Mouse (Mus musculus) heart, embryonic 12.5 days (tissue): ENCODE measurements at regions not wholly inside any gene's neighbourhood (a gene's known extent, or its start where the extent isn't known, plus 50 kb on each side); places are given as distances from the start of the nearest gene placed in this dataset.

Experiments
- ATAC-seq: fragments of 200-750 bp; cut with Nextera tagmentation; 2 replicates; pipeline ENCODE4 v1.8.0; 2017; ENCODE audit warnings: moderate TSS enrichment, moderate library complexity; ENCODE audit not compliant: insufficient number of reproducible peaks, low FRiP score
- H3K27ac ChIP-seq: fragments of 300-500 bp; sonication (generic); 2 replicates; pipeline ENCODE4 v1.5.1; 2016; ENCODE audit warnings: mild to moderate bottlenecking, moderate library complexity; ENCODE audit not compliant: poor library complexity, severe bottlenecking
- H3K27me3 ChIP-seq: fragments of 300-500 bp; sonication (generic); replicated peaks from 2 replicates; pipeline ENCODE4 v1.6.1; 2016; ENCODE audit warnings: mild to moderate bottlenecking, moderate library complexity
- H3K36me3 ChIP-seq: fragments of 300-500 bp; sonication (generic); 2 replicates; pipeline ENCODE4 v1.6.1; 2016; ENCODE audit warnings: mild to moderate bottlenecking, moderate library complexity
- H3K4me1 ChIP-seq: fragments of 300-500 bp; sonication (generic); replicated peaks from 2 replicates; pipeline ENCODE4 v1.6.1; 2016; ENCODE audit warnings: mild to moderate bottlenecking
- H3K4me2 ChIP-seq: fragments of 300-500 bp; sonication (generic); 2 replicates; pipeline ENCODE4 v1.6.1; 2016; ENCODE audit warnings: mild to moderate bottlenecking, moderate library complexity
- H3K4me3 ChIP-seq: fragments of 300-500 bp; sonication (generic); 2 replicates; pipeline ENCODE4 v1.5.1; 2016; ENCODE audit warnings: mild to moderate bottlenecking
- H3K9ac ChIP-seq: fragments of 300-500 bp; sonication (generic); 2 replicates; pipeline ENCODE4 v1.6.1; 2016; ENCODE audit warnings: mild to moderate bottlenecking, moderate library complexity
- H3K9me3 ChIP-seq: fragments of 300-500 bp; sonication (generic); replicated peaks from 2 replicates; pipeline ENCODE4 v1.6.1; 2016; ENCODE audit warnings: mild to moderate bottlenecking, moderate library complexity
- WGBS: fragments of 180-500 bp; shearing (Covaris S2); methylation state at CpG from one replicate; pipeline ENCODE4 v1.1.7; 2016; 5-methylcytosine and 5-hydroxymethylcytosine counted together

DNA sequence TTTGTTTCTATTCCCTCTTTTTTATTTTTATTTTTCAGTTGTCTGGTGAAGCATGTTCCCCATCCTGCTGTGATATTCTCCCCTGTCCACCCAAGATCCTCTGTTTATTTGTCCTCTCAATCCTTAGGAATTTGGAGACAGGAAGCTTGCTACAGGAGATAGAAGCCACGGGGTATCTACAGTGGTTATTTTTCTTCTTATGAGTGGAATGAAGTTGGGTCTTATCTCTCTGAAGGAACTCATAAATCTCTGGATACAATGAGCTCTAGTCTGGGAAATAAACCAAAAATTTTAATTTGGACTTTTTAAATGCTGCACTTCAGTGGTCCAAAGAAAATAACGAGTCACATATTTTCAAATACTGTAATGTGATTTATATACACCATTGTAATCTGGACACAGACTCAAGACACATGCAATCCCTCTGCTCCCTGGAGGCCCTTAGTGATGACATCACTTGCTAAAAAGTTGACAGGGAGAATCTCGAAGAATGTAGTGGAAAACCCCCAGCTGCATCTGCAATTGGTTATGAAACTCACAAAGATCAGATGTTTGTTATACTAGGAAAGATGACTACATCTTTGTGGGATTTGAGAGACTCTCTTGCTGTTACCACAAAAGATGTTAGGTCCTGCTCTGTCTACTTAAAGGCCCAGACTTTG is 178.3 kb upstream of the Fbxl17 start:
- H3K27me3 ChIP-seq, result no peaks in the 10 kb centered on the region
- H3K27ac ChIP-seq, result peak overlapping the region; percentile 27; the same call in 1 of the 2 replicates
- H3K4me2 ChIP-seq, result no peak overlapping the region
- H3K36me3 ChIP-seq, result no peaks in the 10 kb centered on the region
- no peak overlapping the region for H3K9ac ChIP-seq
- no peaks in the 10 kb centered on the region for H3K4me1 ChIP-seq
- ATAC-seq, result no peak
- H3K9me3 ChIP-seq, result no peaks in the 10 kb centered on the region
- WGBS, result 47% methylated on average over 3 of the region's 3 CpGs
- H3K4me3 ChIP-seq, result no peak overlapping the region

DNA sequence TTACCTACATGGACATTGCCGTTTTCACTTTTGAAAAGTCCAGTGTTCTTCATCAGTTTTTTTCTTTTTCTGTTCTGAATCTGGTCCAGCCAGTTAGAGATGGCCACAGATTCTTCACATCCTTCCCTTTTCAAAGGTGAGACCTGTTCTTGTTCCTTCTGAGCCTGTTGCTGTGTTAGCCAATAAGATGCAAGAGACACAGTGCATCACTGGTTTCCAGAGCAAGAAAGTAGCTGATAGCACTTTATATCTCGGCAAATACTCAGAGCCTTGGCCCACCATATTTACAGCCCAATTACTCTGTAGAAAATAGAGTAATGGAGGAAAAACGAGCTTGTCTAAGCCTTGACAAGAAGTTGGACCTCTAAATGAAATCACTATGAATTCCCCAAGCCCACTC is 180.7 kb upstream of the Fbxl17 start:
- no peak overlapping the region for H3K4me3 ChIP-seq
- H3K4me1 ChIP-seq, result peaks cover 11% of the 10 kb centered on the region
- H3K27ac ChIP-seq, result no peak overlapping the region
- WGBS, result 75% methylated on average over 3 of the region's 3 CpGs
- H3K36me3 ChIP-seq, result no peaks in the 10 kb centered on the region
- H3K9me3 ChIP-seq, result no peaks in the 10 kb centered on the region
- no peak for ATAC-seq
- H3K9ac ChIP-seq, result no peak overlapping the region
- H3K4me2 ChIP-seq, result no peak overlapping the region
- no peaks in the 10 kb centered on the region for H3K27me3 ChIP-seq

DNA sequence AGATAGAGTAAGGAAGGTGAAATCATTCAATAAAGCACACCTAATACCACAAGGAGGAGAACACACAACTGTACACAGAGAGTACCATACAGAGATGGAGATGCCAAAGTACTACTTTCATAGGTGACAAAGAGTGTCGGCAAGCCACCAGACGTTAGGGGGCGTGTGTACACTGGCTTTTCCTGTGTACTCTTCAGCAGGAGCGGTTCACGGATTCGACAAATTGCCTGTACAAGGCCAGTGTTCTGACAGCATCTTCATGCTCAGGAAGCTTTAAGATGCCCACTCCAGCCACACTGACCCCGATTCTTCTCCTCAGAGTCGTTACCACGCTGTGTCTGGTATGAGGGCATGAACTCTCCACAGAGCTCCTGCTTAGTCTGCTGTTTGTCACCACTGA is 179.5 kb upstream of the Fer start:
- no peaks in the 10 kb centered on the region for H3K36me3 ChIP-seq
- peaks cover 11% of the 10 kb centered on the region for H3K4me1 ChIP-seq
- no peaks in the 10 kb centered on the region for H3K27me3 ChIP-seq
- no peak overlapping the region for H3K27ac ChIP-seq
- H3K4me2 ChIP-seq, result no peak overlapping the region
- no peak for ATAC-seq
- no peak overlapping the region for H3K4me3 ChIP-seq
- H3K9me3 ChIP-seq, result no peaks in the 10 kb centered on the region
- WGBS, result 66% methylated on average over 9 of the region's 9 CpGs
- H3K9ac ChIP-seq, result no peak overlapping the region

DNA sequence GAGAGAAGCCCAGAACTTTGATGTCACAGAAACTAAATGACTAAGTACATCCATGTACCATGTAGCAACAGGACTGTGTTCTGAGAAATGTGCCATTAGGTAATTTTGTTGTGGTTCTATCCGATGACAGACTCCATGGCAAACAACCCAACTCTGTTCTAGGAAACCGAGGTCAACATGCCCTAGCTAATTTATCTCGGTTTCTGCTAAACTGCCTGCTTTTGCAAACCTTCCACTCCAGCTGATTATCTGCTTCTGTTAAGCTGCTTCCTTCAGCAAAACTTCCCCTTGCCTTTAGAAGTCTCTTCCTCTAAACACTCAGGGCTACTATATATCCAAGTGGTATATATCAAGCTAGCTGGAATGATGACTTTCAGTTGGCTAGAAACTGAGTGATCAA is 178.8 kb upstream of the Fer start:
- H3K27ac ChIP-seq, result no peak overlapping the region
- H3K4me3 ChIP-seq, result no peak overlapping the region
- no peak for ATAC-seq
- H3K4me1 ChIP-seq, result peaks cover 11% of the 10 kb centered on the region
- H3K36me3 ChIP-seq, result no peaks in the 10 kb centered on the region
- H3K9me3 ChIP-seq, result no peaks in the 10 kb centered on the region
- H3K9ac ChIP-seq, result no peak overlapping the region
- no peaks in the 10 kb centered on the region for H3K27me3 ChIP-seq
- 41% methylated on average over 3 of the region's 3 CpGs for WGBS
- no peak overlapping the region for H3K4me2 ChIP-seq

DNA sequence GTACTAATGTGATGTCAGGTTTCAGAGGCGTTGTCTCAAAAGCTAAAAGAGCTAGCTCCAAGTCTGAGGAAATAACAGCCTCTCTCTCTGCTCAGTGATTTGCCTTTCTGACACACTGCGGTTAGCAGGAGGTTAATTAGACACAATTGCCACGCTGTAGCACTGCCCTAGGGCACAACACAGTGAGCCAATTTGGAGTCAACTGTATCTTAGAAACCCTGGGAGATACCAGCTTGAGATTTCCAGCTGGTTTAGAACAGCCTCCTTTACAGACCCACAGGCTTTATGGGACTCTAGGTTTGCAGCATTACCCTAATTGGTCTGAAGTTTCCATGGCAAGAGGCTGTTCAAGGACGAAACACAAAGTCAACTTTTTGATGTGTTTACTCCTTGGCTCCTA is 176.9 kb upstream of the Fer start:
- Histone ChIP-seq H3K9me3 (no peaks in the 10 kb centered on the region), H3K4me1 (peaks cover 11% of the 10 kb centered on the region), H3K27ac (no peak overlapping the region), H3K4me3 (no peak overlapping the region), H3K9ac (no peak overlapping the region), H3K27me3 (no peaks in the 10 kb centered on the region), H3K36me3 (no peaks in the 10 kb centered on the region), H3K4me2 (no peak overlapping the region)
- ATAC-seq, result no peak
- 57% methylated on average over 4 of the region's 4 CpGs for WGBS

DNA sequence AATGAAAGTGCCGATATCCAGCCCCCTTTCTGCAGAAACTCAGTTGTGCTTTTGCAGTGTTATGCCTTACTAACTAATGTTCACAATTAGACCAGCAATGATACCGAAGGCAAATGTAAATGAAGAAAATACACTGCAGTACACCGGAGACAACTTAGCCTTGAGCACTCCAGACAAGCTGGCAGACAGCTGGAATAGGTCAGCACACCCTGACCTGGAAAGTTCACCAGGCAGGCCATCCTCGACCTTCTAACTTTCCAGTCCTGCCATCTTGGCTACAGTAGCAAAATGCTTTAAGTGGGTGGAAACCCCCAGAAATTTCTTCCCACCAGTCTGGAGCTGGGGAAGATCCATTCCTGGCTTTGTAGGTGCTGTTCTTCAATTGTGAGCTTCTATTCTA is 176.5 kb upstream of the Fer start:
- 75% methylated on average over 4 of the region's 4 CpGs for WGBS

DNA sequence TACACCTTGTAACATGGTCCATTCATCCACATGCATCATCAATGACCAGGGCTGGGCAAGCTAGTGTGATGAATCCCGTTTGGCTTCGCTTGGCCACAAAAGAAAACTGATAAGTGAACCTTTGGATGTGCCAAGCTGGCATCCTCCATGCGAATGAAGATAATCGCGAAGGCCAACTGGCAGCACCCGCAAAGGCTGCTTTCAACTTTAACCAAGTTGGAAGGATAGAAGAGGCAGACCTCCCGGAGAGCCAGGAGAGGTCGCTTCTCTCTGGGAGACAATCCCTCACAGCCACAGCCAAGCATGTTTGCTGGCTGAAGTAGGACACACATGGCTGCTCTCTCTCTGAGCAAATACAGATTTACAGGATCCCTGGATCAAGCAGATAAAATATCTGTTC is 173.6 kb upstream of the Fer start:
- H3K4me1 ChIP-seq, result peaks cover 8% of the 10 kb centered on the region
- no peak for ATAC-seq
- no peak overlapping the region for H3K4me2 ChIP-seq
- 77% methylated on average over 8 of the region's 8 CpGs for WGBS
- H3K36me3 ChIP-seq, result no peaks in the 10 kb centered on the region
- no peaks in the 10 kb centered on the region for H3K9me3 ChIP-seq
- no peak overlapping the region for H3K9ac ChIP-seq
- no peak overlapping the region for H3K27ac ChIP-seq
- H3K27me3 ChIP-seq, result no peaks in the 10 kb centered on the region
- no peak overlapping the region for H3K4me3 ChIP-seq

More for the DNA sequence above, 176.5 kb upstream of the Fer start:
- Histone ChIP-seq H3K4me3 (no peak overlapping the region), H3K9me3 (no peaks in the 10 kb centered on the region), H3K27me3 (no peaks in the 10 kb centered on the region), H3K4me2 (no peak overlapping the region), H3K36me3 (no peaks in the 10 kb centered on the region), H3K9ac (no peak overlapping the region), H3K4me1 (peaks cover 11% of the 10 kb centered on the region), H3K27ac (no peak overlapping the region)
- ATAC-seq, result no peak

DNA sequence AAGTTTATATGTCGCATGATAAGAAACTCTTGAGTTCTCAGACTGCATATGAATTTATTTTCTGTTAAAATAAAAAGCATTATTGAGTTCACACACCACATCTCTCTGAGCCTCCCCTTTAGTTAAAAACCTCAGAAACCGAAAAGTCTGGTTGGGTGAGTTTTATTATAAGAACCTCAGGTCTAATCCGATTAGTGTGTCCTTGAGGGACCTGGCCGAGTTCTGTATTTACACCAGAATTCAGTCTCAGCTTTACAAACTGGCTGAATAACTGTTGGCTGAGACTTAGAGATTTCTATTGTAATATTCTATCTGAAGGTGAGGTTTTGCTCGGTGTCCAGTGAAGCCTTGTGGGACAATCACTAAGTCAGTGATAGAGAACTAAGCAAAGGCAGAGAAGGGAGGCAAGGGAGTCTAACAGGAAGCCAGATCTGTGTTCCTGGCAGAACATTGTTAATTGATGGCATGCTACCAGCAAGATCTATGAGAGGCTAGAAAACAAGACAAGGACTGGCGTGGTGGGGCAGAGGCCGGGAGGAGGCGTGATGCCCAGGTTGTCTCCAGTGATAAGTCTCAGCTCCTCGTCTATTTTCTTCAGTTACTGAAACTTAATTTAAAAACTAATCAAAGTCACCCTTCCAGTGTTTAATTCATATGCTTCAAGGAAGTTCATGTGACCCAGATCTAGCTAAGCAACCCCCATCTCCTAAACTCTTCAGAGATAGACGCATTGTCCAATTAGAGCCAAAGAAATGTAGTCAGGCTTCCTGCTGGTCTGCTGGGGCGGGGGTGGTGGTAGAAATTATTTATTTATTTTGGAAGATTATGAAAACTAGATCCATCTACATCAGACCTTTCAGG is 171.8 kb upstream of the Fer start:
- no peaks in the 10 kb centered on the region for H3K27me3 ChIP-seq
- no peaks in the 10 kb centered on the region for H3K4me1 ChIP-seq
- ATAC-seq, result no peak
- no peaks in the 10 kb centered on the region for H3K36me3 ChIP-seq
- H3K9me3 ChIP-seq, result no peaks in the 10 kb centered on the region
- no peak overlapping the region for H3K4me2 ChIP-seq
- no peak overlapping the region for H3K4me3 ChIP-seq
- no peak overlapping the region for H3K9ac ChIP-seq
- WGBS, result 74% methylated on average over 11 of the region's 11 CpGs
- no peak overlapping the region for H3K27ac ChIP-seq

DNA sequence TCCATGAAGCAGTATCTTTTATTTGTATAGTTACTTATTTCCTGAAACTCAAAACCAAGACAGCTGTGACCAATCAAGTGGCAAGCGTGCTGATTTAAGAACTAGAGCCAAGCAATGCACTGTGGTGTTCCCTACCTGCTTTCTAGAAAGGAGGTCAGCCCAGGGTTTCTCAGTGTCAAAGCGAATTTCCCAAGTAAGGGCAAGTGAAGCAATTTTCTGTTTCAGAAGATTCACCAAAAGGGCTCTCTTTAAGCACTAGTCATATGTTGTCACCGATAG is 171.2 kb upstream of the Fer start:
- no peaks in the 10 kb centered on the region for H3K27me3 ChIP-seq
- no peaks in the 10 kb centered on the region for H3K4me1 ChIP-seq
- 71% methylated on average over 3 of the region's 3 CpGs for WGBS
- H3K9ac ChIP-seq, result no peak overlapping the region
- H3K27ac ChIP-seq, result no peak overlapping the region
- no peak overlapping the region for H3K4me2 ChIP-seq
- no peaks in the 10 kb centered on the region for H3K36me3 ChIP-seq
- no peak overlapping the region for H3K4me3 ChIP-seq
- no peak for ATAC-seq
- H3K9me3 ChIP-seq, result no peaks in the 10 kb centered on the region

DNA sequence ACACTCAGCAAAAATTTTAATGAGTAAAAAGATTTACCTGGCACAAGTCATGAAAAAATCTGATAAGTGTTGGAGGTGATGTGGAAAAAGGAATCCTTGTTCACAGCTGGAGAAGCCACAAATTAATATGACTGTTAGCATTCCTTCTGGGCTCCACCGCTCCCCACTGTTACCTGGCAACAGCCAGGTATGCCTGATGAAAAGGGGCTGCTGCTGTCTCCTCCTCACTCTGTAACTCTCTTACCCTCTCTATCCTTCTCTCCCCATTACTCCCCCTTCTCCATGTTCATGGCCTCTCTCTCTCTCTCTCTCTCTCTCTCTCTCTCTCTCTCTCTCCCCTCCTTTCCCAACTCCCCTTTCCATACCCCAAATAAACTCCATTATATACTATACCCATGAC is 169.6 kb upstream of the Fer start:
- Histone ChIP-seq H3K27me3 (no peaks in the 10 kb centered on the region), H3K36me3 (no peaks in the 10 kb centered on the region), H3K4me2 (no peak overlapping the region), H3K4me3 (no peak overlapping the region), H3K9ac (no peak overlapping the region), H3K27ac (no peak overlapping the region), H3K9me3 (no peaks in the 10 kb centered on the region), H3K4me1 (no peaks in the 10 kb centered on the region)
- WGBS, result 74% methylated on average over 1 of the region's 1 CpGs
- no peak for ATAC-seq

DNA sequence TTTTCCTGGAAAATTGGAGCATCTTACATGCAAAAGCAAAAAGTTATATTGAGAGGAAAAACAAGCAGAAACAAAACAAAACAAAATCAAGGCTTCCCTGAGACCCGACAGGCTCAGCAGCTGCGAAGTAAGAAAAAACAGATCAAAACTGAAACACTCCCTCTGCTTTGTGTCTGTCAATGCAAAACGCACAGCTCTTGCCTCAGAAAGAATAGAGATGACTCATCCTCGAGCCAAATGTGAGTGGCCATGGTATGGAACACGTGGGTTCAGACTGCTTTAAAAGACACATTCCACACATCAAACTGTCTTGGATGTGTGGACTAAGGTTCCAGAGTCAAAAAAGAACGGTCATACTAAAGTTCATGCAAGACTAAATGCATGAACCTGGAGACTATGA is 163.3 kb upstream of the Fer start:
- Histone ChIP-seq H3K9me3 (no peaks in the 10 kb centered on the region), H3K36me3 (no peaks in the 10 kb centered on the region), H3K27ac (no peak overlapping the region), H3K4me1 (no peaks in the 10 kb centered on the region), H3K27me3 (no peaks in the 10 kb centered on the region), H3K4me3 (no peak overlapping the region), H3K9ac (no peak overlapping the region), H3K4me2 (no peak overlapping the region)
- 70% methylated on average over 6 of the region's 6 CpGs for WGBS
- ATAC-seq, result no peak

DNA sequence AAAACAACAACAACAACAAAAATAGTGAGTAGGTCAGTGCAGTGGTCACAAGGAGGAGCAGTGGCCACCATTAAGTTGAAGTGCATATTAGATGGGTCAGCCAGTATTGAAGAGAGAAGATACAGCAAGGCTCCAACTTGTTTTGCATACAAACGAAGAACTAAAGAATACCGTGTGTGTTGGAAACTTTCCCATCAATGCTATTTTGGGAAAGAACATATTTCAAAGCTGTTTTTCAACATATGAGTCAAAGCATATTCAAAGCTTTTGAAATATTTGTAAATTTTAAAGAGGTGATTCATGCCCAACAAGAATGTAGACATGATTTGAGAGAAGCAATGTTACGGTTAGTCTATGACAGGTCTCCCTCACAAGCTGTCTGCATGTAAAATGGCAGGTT is 157.9 kb upstream of the Fer start:
- 90% methylated on average over 3 of the region's 3 CpGs for WGBS
- no peaks in the 10 kb centered on the region for H3K4me1 ChIP-seq
- no peaks in the 10 kb centered on the region for H3K27me3 ChIP-seq
- no peak overlapping the region for H3K9ac ChIP-seq
- ATAC-seq, result no peak
- no peak overlapping the region for H3K27ac ChIP-seq
- no peak overlapping the region for H3K4me3 ChIP-seq
- no peaks in the 10 kb centered on the region; the same call in 1 of the 2 replicates for H3K9me3 ChIP-seq
- no peak overlapping the region for H3K4me2 ChIP-seq
- H3K36me3 ChIP-seq, result no peaks in the 10 kb centered on the region
